Mouse (Mus musculus): Measurements from ENCODE around the gene Calr4. TPM values are rescaled to one million over a fixed set of nuclear protein-coding genes. Genes with fewer than 3 reads are reported as not detected.

Calr4 gene
- polyA plus RNA-seq, 1 experiment from 2014 or later, result 1.7 TPM

DNA sequence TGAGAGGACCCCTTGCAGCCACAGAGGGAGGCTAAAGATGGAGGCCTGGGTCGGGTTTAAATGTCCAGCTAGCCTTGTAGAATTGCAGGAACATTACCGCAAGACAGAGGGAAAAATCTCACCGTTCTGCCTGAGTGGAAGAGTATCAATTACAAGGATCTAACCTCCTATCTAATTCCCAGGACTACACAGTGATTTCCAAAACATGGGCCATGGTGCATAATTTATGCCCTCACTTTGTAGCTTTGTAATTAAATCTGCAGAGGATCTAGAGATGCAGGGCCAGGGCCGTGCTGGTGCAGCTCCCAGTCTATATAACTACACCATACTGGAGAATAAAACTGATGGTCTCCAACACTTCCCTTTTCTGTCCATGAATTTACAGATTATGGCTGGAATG lies 23.4 kb upstream of the Calr4 start:
- WGBS, result 51% methylated on average over 4 of the region's 4 CpGs
- H3K27ac ChIP-seq (replicated peaks), result 0 out of 2 replicates have a peak overlapping the region, but pooled peaks have one; percentile 11

DNA sequence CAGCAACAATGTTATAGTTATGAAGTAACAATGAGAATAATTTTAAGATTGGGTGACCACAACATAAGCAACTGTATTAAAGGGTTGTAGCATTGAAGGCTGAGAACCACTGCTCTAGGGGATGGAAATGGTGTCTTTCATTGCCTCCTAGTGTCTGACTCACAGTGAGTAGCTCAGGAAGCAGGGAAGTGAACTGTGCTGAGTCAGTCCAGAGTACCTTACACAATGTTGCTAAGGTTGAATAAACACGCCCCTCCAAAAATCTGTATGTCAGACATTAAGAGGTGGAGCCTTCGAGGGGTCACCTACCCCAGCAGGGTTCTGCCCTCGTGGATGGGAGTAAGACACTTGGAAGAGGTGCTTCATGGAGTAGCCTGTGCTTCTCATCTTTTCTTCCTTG lies 20.3 kb upstream of the Calr4 start:
- H3K36me3 ChIP-seq, result no peaks in the 10 kb centered on the region

More for the DNA sequence above, 23.4 kb upstream of the Calr4 start:
- no peak overlapping the region for H3K9ac ChIP-seq (replicated peaks)
- ATAC-seq (ENCODE audit: low FRiP score), result no peak
- no peaks in the 10 kb centered on the region for H3K9me3 ChIP-seq (replicated peaks)
- no peak overlapping the region for H3K4me2 ChIP-seq
- H3K4me1 ChIP-seq, result peaks cover 8% of the 10 kb centered on the region; the same call in 1 of the 2 replicates
- no peaks in the 10 kb centered on the region for H3K27me3 ChIP-seq (replicated peaks)
- H3K4me3 ChIP-seq (replicated peaks), result no peak overlapping the region
- no peaks in the 10 kb centered on the region for H3K36me3 ChIP-seq

DNA sequence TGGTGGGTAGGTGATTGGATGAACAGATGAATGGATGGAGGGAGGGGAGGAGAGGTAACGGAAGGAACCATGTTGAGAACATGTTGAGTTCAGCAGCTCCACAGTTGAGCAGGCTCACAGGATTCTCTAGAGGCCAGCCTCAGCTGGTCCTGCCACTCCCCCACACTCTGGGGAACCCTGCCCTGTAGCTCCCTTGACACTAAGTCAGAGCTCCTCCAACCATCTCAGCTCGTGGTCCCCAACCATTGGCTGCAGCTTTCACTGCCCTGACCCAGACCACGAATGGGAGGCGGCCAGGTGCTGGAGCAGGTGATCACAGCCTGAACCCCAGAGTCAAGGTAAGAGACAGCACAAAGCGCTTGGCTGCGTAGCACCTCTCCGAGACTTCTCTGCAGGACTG lies 16.3 kb upstream of the Calr4 start:
- H3K4me2 ChIP-seq, result no peak overlapping the region
- ATAC-seq (ENCODE audit: low FRiP score), result no peak
- no peaks in the 10 kb centered on the region for H3K9me3 ChIP-seq (replicated peaks)
- no peak overlapping the region for H3K9ac ChIP-seq (replicated peaks)
- H3K27ac ChIP-seq (replicated peaks), result no peak overlapping the region
- no peaks in the 10 kb centered on the region for H3K27me3 ChIP-seq (replicated peaks)
- 85% methylated on average over 7 of the region's 7 CpGs for WGBS
- 0 out of 2 replicates have a peak, but pooled peaks cover 3% of the 10 kb centered on the region for H3K4me1 ChIP-seq
- no peak overlapping the region for H3K4me3 ChIP-seq (replicated peaks)
- no peaks in the 10 kb centered on the region for H3K36me3 ChIP-seq

More for the DNA sequence above, 20.3 kb upstream of the Calr4 start:
- no peaks in the 10 kb centered on the region for H3K27me3 ChIP-seq (replicated peaks)
- no peak for ATAC-seq (ENCODE audit: low FRiP score)
- H3K4me3 ChIP-seq (replicated peaks), result no peak overlapping the region
- H3K9ac ChIP-seq (replicated peaks), result no peak overlapping the region
- no peak overlapping the region for H3K27ac ChIP-seq (replicated peaks)
- 78% methylated on average over 3 of the region's 3 CpGs for WGBS
- peaks cover 8% of the 10 kb centered on the region; the same call in 1 of the 2 replicates for H3K4me1 ChIP-seq
- no peaks in the 10 kb centered on the region for H3K9me3 ChIP-seq (replicated peaks)
- no peak overlapping the region for H3K4me2 ChIP-seq

DNA sequence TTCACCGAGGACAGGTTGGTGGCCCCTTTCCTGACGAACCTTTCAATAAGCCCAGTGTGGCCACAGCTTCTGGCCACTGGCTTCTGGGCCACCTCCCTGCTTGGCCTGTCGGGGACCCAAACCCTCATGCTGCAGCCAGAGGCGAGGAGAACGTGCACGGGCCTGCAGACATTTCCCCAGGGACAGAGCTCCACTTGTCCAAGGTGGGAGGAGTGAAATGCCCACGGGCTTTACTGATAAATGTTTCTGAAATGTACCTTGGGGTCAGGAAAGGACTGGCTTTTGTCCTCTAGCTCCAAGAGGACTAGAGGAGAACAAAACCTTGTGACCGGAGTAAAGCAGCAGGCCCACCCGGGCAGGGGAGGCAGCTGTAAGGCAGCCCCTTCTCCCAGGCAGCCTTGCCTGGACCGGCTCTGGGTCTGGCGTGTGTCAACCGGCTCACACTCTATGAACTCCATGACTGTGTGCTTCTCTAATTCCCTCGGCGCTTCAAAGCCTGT lies 13.8 kb upstream of the Calr4 start:
- 77% methylated on average over 14 of the region's 14 CpGs for WGBS
- peaks cover 5% of the 10 kb centered on the region; the same call in 1 of the 2 replicates for H3K4me1 ChIP-seq
- no peak for ATAC-seq (ENCODE audit: low FRiP score)
- no peak overlapping the region for H3K27ac ChIP-seq (replicated peaks)
- H3K9ac ChIP-seq (replicated peaks), result no peak overlapping the region
- H3K9me3 ChIP-seq (replicated peaks), result no peaks in the 10 kb centered on the region
- H3K27me3 ChIP-seq (replicated peaks), result no peaks in the 10 kb centered on the region
- H3K36me3 ChIP-seq, result no peaks in the 10 kb centered on the region
- H3K4me3 ChIP-seq (replicated peaks), result no peak overlapping the region
- H3K4me2 ChIP-seq, result no peak overlapping the region

DNA sequence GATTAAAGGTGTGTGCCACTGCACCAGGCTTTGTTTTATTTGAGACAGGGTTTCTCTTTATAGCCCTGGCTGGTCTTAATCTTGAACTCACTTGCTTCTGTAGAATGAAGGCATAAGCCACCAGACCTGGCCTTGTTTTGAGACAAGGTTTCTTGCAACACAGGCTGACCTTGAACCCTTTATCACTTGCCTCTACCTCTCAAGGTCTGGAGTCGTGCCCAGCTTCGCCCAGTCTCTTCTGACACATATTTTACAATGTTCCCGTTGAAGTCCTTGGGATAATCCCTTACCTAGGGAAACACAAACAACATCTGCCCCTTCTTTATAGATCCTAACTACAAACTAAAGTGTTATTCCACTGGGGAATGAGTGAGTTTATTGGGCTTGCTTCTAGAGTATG lies 12.3 kb upstream of the Calr4 start:
- WGBS, result 84% methylated on average over 3 of the region's 3 CpGs
- Histone ChIP-seq H3K9ac (replicated peaks) (no peak overlapping the region), H3K4me1 (peaks cover 8% of the 10 kb centered on the region; the same call in 1 of the 2 replicates)

DNA sequence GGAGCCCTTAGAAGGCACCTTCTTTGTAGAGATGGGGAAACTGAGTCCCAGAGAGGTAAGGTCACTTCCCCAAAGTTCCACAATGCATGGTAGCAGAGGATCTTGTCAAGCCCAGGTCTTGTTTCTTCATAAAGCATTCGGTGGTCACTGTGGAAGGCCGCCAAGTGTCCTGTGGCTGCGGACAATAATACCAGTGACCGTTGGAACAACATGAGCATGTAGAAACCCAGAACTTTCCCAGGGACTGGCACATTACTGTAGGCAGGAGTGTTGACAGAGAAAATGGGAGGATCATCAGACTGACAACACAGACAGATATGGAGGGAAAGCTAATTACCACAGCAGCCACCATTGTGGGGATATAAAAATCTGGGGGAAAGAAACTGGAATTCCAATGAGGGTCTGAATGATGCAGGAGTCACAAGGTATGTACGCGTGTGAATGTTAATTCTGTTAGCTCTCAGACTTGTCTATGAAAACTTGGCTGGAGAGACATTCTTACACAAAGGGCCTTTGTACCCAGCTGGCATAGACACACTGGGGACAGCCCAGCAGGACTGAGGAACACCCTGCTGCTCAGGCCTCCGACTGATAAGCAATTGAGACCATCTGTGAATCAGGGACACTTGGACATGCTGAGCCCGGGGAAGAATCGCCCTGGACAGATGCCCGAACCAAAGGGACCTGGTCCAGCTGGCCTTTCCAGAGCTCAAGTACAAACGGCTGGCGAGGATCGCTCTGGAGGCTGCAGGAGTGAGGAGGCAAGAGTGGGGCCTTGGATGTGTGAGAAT lies 9.3 kb upstream of the Calr4 start:
- Histone ChIP-seq H3K4me2 (no peak overlapping the region), H3K36me3 (no peaks in the 10 kb centered on the region), H3K27ac (replicated peaks) (peak overlapping the region; percentile 80), H3K4me1 (peaks cover 14% of the 10 kb centered on the region), H3K9me3 (replicated peaks) (no peaks in the 10 kb centered on the region), H3K4me3 (replicated peaks) (no peak overlapping the region), H3K9ac (replicated peaks) (no peak overlapping the region), H3K27me3 (replicated peaks) (no peaks in the 10 kb centered on the region)
- WGBS, result 31% methylated on average over 13 of the region's 13 CpGs
- peak; percentile 90 for ATAC-seq (ENCODE audit: low FRiP score)

More for the DNA sequence above, 12.3 kb upstream of the Calr4 start:
- H3K27me3 ChIP-seq (replicated peaks), result no peaks in the 10 kb centered on the region
- no peak for ATAC-seq (ENCODE audit: low FRiP score)
- no peak overlapping the region for H3K4me2 ChIP-seq
- no peaks in the 10 kb centered on the region for H3K36me3 ChIP-seq
- no peaks in the 10 kb centered on the region for H3K9me3 ChIP-seq (replicated peaks)
- H3K27ac ChIP-seq (replicated peaks), result no peak overlapping the region
- no peak overlapping the region for H3K4me3 ChIP-seq (replicated peaks)

DNA sequence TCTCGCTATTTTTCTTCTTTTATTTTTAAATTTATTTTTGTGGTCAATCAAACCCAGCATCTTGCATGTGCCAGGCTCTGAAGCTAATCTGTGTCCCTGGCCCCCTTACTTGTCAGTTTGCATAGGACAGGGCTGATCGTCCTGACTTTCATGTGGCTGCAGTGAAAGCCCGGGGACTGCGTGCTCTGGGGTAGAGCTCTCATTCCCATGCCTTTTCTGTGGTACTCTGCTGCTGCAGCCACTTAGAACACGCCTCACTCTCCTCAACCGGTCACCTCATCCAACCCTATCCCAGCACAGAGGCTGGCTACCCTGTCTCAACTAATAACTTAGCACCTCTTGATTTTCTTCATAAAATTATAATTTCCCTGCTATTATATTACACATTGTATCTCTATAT lies 8.7 kb upstream of the Calr4 start:
- 49% methylated on average over 6 of the region's 6 CpGs for WGBS
- Histone ChIP-seq H3K9ac (replicated peaks) (no peak overlapping the region), H3K4me1 (peaks cover 14% of the 10 kb centered on the region), H3K27ac (replicated peaks) (peak overlapping the region; percentile 80), H3K4me2 (no peak overlapping the region), H3K27me3 (replicated peaks) (no peaks in the 10 kb centered on the region), H3K36me3 (no peaks in the 10 kb centered on the region), H3K4me3 (replicated peaks) (no peak overlapping the region), H3K9me3 (replicated peaks) (no peaks in the 10 kb centered on the region)
- peak; percentile 45 for ATAC-seq (ENCODE audit: low FRiP score)

DNA sequence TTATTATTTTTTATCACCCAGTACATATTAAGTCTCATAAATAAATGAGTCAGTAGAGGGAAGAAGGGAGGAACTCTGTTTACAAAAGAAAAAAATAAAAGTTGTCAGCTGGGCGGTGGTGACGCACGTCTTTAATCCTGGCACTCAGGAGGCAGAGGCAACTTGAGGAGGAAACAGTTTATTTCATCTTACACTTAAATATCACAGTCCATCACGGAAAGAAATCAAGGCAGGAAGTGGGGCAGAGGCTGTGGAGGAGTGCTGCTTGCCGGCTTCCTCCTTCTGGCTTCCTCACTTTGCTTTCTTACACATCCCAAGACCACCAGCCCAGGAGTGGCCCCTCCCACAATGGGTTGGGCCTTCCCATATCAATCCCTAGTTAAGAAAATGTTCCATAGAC lies 8.2 kb upstream of the Calr4 start:
- Histone ChIP-seq H3K9ac (replicated peaks) (no peak overlapping the region), H3K36me3 (no peaks in the 10 kb centered on the region), H3K9me3 (replicated peaks) (no peaks in the 10 kb centered on the region), H3K4me1 (peaks cover 14% of the 10 kb centered on the region), H3K27ac (replicated peaks) (peak overlapping the region; percentile 58), H3K4me2 (no peak overlapping the region), H3K27me3 (replicated peaks) (no peaks in the 10 kb centered on the region), H3K4me3 (replicated peaks) (no peak overlapping the region)
- WGBS, result 64% methylated on average over 5 of the region's 5 CpGs
- ATAC-seq (ENCODE audit: low FRiP score), result no peak

DNA sequence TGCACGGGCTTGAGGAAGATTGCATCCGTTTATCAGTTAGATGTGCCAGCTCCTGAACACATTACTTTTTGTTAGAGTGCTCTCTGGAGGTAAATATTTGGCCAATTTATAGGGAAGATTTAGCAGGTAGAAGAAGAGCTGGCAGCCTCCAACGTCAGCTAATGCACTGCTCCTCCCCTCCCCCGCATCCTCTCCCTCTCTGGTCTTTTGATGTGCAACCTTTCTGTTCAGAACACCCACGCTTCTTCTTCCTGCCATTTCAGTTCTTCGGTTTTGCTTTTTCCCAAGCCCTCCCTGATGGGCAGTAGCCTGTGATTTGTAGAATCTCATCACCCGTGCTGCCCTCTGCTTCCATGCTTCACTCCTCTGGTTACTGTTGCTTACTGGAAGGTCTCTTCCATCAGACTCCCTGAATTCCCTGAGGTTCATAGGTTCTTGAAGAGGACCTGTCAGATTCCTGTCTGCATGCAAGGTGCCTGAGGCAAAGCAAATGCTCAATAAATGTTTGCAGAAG lies 4.5 kb upstream of the Calr4 start:
- H3K4me2 ChIP-seq, result 0 out of 2 replicates have a peak overlapping the region, but pooled peaks have one; percentile 5
- 47% methylated on average over 7 of the region's 7 CpGs for WGBS

DNA sequence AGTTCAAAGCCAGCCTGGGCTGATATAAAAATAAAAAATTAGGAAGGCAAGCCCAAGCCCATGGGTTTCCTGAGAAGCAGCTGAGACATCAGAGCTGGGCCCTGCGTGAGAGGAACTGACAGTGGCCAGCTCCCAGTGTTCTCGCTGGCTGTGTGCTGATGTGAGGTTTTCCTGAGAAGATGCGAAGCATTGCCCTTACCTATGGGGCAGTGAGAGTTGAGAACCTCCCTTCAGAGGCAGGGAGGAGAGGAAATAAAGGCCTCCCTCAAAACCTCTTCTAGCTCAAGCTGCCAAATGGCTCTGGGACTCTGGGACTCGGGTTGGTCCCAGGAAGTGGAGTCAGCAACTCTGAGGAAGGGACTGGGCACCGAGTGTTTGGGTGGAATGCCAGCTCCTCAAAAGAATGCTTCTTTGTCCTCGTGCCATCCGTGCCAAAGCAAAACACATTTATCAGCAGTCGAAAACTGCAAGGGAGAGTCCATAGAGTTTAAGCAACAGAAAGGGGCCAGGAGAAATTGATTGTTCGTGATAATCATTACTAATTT lies 593 bp downstream of the Calr4 start:
- H3K27ac ChIP-seq (replicated peaks), result peak overlapping the region; percentile 65
- H3K9ac ChIP-seq (replicated peaks), result no peak overlapping the region
- peaks cover 25% of the 10 kb centered on the region for H3K4me1 ChIP-seq
- H3K4me3 ChIP-seq (replicated peaks), result no peak overlapping the region
- 0 out of 2 replicates have a peak, but pooled peaks have one; percentile 19 for ATAC-seq (ENCODE audit: low FRiP score)
- WGBS, result 47% methylated on average over 9 of the region's 9 CpGs
- no peak overlapping the region for H3K4me2 ChIP-seq
- H3K9me3 ChIP-seq (replicated peaks), result no peaks in the 10 kb centered on the region
- no peaks in the 10 kb centered on the region for H3K36me3 ChIP-seq
- H3K27me3 ChIP-seq (replicated peaks), result no peaks in the 10 kb centered on the region

More for the DNA sequence above, 4.5 kb upstream of the Calr4 start:
- Histone ChIP-seq H3K9ac (replicated peaks) (no peak overlapping the region), H3K36me3 (no peaks in the 10 kb centered on the region), H3K27ac (replicated peaks) (no peak overlapping the region), H3K4me1 (peaks cover 14% of the 10 kb centered on the region), H3K4me3 (replicated peaks) (no peak overlapping the region), H3K27me3 (replicated peaks) (no peaks in the 10 kb centered on the region), H3K9me3 (replicated peaks) (no peaks in the 10 kb centered on the region)
- ATAC-seq (ENCODE audit: low FRiP score), result no peak

DNA sequence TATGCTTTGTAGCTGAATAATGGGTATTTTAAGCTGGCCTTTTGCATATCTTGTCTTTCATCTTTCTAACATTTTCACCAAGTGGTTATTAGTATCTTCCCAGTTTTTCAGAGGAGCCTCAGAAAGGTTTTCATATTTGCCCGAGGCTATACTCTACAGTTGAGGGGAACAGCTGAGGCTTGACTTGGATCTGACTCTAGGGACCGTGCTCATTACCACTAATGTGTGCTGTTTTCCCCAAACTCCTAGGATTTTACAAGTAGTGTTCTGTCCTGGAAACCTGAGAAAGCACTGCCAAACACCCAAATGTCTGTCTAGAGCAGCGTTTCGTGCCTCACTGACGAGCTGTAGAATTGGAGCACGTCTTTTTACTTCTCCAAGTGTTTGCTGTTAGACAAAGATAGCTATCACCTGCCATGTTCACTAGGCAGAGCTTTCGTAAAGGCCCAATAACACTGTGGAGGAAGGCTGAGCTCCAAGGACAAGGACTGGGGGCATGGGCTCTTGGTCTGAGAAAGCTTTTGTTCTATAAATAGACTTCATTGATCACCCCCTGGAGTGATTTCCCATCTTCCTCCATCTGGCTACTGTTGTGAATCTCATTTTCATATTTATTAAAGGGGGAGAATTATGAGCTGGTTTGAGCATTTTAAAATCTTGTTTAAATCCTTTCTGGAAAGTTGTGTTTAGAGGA lies 2.0 kb downstream of the Calr4 start:
- Histone ChIP-seq H3K9ac (replicated peaks) (no peak overlapping the region), H3K27ac (replicated peaks) (peak overlapping the region; percentile 75), H3K9me3 (replicated peaks) (no peaks in the 10 kb centered on the region), H3K4me2 (no peak overlapping the region), H3K4me1 (peaks cover 24% of the 10 kb centered on the region), H3K27me3 (replicated peaks) (no peaks in the 10 kb centered on the region), H3K36me3 (no peaks in the 10 kb centered on the region), H3K4me3 (replicated peaks) (no peak overlapping the region)
- 0 out of 2 replicates have a peak, but pooled peaks have one; percentile 35 for ATAC-seq (ENCODE audit: low FRiP score)
- 35% methylated on average over 7 of the region's 7 CpGs for WGBS

Measured in neural tube, embryonic 15.5 days (tissue).